Mouse (Mus musculus) urinary bladder, postnatal 25 days (tissue): ENCODE measurements around the gene Mgea5.
"Not testable (repeated sequence)": the region's sequence is repeated elsewhere in the genome, so short reads cannot be mapped to it uniquely, and the experiment has no call there.

Experiments used
- DNase-seq: peaks from one replicate; pipeline ENCODE4 v3.0.0; 2022; ENCODE audit warnings: low spot score

Gene Mgea5

DNA sequence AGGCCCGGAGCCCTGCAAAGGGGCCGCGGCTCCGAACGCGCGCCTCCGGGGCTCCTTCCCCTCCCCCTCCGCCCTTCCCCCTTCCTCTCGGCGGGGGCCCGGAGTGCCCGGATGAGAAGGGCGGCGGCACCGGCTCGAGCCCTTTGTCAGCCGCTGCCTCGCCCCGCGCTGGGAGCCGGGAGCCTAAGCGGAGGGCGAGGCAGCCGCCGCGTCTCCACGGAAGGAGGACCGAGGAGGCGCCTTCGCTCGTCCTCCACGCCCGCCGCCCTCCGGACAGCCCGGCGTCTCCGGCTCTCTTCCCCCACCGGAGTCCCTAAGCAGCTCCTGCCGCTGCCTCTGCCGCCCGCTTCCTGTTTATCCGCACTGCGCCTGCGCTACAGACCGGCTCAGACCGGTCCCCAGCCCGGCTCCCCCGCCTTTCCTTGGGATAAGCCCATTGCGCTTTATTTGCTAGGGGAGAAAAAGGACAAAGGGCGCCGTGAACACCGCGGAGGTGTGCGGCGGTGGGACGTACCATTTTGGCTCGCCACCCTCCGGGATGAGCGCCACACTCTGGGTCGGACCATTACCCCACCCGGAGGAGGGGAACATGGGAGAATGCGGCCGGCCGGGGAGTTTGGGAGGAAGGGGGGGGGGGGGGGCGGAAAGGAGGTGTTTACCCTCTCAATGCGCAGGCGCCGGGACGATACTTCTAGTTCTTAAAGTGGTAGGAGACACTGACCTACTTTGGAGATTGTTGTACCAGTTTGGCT, at the start of gene Mgea5:
Mgea5 (minus strand) TSS at position 657 of the 752 bp plus-strand sequence.
- DNase-seq: peak; percentile 92

DNA sequence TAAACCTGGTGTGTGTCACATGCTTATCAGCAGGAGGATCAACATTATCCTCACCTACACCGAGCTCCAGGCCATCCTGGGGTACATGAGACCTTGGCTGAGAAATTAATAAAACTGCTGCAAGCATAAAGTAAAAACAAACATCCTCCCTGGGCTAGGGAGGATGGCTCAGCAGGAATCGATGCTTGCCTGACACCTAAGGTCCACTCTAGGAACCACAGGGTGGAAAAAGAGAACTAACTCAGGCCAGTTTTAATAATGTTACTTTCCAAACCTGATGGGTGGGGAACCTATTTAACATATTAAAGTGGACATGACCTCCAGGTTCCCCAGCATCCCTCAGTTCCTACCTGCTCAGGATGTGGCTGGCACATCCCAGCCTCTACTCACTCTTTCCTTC, 47.0 kb upstream of the Mgea5 start:
- no peak for DNase-seq

DNA sequence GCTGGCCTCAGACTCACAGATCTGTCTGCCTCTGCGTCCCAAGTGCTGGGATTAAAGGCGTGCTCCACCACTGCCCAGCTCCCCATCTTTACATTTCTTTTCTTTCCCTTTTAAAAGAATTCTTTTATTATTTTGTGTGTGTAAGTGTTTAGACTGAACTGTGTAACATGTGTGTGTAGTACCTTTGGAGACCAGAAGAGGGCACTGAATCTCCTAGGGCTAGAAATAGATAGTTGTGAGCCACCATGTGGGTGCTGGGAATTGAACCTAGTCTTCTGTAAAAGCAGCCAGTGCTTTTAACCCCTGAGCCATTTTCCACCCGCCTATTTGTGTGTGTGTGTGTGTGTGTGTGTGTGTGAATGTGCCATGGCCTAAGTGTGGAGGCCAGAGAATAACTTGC, 44.1 kb upstream of the Mgea5 start:
- DNase-seq: no peak

DNA sequence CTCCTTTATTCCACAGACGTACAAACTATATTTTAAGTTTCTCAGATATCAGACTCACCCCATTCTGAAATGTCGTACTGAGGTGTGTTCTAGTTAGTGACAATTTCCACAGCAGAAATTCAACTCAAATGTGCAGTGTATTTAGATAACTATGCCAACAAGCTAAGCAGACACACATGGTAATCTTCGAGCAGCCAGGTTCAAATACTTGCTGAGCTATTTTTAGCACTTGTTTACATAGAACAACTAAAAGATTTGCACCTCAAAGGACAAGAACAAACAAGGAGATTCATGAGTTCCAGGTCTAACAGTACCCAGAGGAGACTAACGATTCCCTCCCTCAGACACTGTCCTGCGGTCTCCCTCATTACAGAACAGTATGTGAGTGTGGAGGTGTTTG, 43.5 kb upstream of the Mgea5 start:
- DNase-seq: no peak

DNA sequence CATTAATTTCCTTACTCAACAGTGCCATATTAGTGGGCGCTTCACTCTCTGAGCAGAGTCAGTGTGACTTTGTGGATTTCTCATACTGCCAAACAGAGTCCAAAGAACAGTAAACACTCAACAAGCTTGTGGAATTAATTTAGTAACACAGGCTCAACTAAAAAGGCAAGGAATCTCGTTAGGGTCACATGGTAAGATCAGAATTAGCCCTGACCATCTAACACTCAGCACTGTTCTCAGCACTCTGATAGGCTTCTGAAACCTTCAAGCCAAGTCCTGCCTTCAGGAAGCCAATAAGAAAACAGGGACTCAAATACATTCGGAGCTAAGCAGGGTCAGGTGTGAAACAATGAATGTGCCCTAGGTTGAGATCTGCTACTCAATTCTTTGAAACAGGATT, 42.5 kb upstream of the Mgea5 start:
- DNase-seq: no peak

DNA sequence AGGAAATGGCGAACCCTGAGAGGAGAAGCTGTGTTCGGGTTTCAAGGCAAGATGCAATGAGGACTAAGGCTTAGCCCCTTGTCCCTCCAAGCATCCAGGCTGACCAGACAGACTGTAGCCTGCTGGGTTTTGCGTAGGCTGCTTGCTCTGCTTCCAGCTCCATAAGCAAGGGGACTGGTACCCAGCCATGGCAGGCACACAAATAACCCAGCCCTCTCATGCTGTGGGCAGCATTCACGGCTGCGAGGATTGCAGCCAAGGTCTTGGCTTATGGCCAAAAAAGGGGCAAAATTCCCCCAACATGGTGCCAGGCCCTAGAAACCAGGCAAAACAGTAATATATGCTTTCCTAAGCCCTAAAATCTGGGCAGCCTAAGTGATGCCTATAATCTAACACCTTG, 38.2 kb upstream of the Mgea5 start:
- no peak for DNase-seq

DNA sequence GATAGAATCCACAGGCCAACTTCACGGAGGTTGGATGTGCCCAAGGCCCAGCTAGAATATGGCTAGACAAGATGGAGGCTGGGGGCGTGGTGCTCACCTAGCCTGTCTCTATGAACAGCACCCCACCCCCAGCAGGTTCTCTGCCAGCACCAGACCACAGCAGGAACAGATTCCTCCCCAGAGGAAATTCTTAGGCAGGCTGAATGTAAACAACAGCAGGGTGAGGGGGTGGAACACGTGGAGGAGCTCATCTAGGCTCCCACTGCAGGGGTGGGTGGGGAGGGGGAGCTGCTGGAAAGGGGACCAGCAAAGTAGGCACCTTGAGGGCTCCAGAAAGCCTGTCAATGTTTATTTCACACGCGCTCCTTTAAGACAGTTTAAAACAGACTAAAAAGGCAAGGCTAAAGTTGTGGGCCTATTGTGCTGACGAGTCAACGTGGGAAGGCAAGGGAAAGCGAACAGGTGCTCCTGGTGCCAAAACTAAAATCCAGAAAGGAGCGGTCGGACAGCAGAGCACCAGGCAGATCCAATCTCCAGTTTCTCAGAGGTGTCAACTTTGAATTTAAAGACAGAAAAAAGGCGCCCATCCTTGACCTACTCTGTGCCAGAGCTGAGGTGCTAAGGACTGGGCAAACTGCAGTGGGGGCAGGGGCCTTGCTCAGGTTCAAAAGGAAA, 34.3 kb upstream of the Mgea5 start:
- no peak for DNase-seq

DNA sequence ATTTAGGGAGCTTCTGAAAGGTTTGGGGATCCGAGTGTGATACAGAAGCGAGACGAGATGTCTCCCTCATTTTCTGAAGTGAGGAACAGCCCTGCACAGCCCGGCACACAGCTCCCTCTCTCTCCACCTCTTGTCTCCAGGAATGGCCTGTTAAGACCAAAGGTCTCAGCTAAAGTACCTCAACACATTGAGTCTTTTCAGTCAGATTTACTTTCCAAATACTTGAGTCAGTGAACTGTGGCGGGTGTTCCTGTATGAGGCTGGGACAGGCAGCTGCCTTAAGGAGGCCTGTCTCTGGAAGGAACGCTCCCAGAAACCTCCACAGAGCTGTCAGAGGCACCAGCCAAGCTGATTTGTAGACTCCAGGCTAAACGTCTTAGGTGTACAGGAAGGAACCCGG, 33.1 kb upstream of the Mgea5 start:
- no peak for DNase-seq

DNA sequence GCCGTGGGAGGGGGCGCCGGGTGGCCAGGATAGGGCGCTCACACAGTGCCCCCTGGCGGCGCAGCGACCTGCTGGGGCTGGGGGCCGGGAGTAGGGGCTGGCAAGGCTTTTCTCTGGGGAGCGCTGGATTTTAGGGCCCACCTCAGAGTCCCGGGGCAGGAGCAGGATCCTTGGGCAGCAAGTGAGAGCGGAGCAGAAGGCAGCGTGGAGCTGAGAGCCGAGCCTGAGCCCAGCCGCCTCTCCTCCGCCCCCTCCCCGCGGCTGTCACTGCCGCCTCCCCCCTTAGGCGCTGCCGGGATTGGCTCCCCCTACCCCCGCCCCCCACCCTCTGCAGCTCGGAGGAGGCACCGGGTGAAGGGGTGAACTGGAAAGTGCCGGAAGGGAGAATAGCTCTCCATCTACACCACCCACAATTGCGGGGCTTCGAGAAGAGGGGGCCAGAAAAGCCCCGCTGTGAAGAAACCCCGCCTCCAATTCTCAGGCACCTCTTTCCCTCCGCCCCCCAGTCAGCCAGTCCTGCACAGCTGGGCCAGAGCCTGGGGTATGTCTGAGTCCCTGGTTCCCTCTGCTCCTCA, 32.3 kb upstream of the Mgea5 start, which contains the start of gene Kcnip2:
Kcnip2 (minus strand) TSS at position 231 of the 575 bp plus-strand sequence.
- DNase-seq: no peak

DNA sequence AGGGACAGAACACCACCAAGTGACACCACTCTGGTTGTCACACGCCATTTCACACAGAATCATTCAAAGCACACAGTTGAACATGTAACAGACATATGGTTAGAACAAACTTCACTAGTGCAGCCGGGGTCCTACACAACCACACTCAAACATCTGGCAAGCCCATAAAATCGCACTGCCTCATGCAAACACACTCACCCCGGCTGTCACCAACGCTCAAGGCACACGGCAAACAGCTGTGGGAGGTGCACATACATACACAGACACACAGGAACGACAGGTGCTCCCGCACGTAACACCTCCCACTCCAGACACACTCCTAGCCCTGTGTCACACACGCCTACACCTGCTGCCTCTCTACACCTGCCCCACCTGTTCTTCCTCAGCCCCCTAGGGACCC, 31.5 kb upstream of the Mgea5 start:
- no peak for DNase-seq

DNA sequence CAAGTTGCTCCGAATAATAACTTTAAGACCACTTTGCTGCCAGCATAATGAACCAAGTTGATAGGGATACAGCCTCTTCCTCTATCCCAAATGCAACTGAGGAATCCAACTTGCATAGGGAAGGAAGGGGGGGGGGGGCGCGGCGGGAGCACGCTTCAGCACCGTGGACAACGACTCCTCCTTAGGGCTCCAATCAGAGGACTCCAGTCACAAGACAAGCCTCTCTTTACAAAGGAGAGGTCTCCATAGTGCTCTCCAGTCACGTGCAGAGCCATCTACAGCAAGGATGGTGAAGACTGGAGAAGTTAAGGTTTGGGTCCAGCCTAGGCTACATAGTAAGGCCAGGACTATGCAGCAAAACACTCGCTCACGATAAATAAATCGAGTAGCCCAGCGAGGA, 30.2 kb upstream of the Mgea5 start:
- DNase-seq: no peak

DNA sequence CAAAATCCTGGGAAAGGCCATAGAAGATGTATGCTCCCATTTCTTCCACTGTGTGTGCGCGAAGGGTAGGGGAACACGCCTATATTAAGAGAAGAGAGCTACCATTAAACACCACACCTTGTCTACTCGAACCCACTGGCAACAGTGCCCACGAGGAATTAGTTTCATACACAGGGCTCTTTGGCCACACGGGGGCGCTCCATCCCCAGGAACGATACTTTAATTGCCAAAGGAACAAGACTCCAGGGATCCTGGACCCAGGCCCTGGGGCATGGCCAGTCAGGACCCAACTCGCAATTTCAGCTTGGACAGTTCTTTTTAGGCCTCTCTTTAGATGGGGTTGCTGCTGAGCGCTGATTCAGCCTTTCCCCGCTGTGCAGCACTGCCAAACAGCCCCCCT, 29.6 kb upstream of the Mgea5 start:
- DNase-seq: peak; percentile 85

DNA sequence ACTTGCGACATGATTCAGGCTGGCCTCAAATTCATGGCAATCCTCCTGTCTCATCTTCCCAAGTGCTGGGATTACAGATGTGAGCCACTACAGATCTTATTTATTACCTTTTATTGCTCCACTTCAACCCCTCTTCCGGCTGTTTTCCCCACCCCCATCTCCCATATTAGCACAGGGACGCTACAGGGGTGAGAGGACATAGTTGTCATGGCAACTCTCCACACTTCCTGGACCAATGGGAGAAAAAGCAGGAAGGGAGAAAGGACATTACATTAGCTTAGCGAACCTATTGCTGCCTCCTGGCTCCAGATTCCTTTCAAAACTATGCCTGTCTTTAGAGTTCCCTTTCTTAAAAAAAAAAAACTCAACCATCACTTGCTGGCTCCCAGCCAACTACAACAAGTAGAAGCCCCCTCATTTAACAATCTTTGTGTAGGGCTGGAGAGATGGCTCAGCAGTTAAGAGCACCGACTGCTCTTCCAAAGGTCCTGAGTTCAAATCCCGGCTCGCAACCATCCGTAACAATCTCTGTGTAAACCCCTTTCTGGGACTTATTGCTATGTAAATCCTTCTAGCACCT, 29.1 kb upstream of the Mgea5 start:
- DNase-seq: no peak

DNA sequence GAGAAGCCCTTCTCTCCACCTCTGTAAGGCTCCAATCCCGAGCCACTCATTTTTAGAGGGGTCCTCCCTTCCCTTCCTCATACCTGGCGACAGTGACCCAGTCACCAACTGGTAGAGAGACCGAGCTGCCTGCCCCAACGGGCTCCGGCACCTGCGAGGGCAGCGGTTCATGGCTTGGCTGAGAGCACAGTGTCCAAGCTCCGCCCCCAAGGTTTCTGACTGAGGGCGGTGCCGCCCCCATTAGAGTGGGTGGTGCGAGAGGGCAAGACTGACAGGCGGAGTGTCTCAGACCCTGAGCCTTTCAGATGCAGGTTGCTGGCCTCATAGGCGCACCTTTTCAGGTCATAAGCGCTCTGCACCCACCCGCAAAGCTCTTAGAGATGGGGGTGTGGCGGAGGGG, 28.5 kb upstream of the Mgea5 start:
- peak; percentile 32 for DNase-seq

DNA sequence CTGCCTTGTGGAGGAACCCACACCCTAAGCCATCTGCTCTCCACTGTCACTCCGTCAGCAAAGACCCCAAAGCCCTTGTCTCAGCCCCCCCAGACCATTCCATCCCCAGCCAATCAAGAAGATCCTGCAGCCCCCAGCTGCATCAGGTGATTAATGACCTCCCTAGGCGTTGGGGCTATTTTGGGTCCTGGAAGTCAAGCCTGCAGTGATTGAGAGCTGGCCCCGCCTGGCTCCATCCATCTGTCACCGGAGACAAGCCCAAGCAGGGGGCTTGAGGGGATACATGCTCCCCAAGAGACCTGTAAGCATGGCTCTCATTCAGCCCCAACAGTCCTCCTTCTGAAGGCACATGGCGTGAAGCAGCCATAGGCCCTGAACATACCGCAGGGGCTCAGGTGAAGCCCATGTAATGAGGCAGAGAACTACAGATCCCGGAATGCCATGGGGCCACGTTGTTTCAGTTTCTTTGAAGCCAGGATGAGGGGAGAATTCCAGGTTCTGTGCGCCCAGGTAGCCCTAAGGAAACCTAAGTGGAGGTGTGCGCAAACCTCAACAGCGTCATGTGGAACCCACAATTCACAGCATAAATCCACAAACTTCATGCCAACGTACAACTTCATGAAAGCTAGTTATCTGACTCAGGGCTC, 27.5 kb upstream of the Mgea5 start:
- no peak for DNase-seq

DNA sequence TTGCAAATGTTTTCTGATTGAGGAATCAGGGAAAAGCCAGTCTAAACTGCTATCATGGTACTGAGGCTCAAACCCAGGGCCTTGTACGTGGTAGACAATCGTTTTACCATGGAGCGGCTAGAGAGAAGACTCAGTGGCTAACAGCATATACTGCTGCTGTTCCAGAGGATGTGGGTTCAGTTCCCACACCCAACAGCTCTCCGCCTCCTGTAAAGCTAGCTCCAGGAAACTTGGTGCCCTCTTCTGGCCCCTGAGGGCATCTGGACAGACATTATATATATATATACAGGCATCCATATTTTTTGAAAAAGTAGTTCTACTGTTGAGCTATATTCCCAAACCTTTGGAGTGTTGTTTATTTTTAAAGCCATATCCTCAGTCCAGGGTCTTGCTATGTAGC, 24.1 kb upstream of the Mgea5 start:
- no peak for DNase-seq

DNA sequence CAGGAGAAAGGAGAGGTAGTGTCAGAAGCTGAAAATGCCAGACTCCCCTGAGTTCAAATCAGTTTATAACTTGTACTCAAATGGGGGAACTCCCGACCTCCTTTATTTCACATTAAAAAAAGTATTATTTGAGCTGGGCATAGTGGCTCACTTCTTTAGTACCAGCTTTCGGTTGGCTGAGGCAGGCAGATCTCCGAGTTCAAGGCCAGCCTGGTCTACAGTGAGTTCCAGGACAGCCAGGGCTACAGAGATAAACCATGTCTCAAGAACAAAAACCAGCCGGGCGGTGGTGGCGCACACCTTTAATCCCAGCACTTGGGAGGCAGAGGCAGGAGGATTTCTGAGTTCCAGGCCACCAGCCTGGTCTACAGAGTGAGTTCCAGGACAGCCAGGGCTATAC, 22.2 kb upstream of the Mgea5 start:
- not testable (repeated sequence) for DNase-seq

DNA sequence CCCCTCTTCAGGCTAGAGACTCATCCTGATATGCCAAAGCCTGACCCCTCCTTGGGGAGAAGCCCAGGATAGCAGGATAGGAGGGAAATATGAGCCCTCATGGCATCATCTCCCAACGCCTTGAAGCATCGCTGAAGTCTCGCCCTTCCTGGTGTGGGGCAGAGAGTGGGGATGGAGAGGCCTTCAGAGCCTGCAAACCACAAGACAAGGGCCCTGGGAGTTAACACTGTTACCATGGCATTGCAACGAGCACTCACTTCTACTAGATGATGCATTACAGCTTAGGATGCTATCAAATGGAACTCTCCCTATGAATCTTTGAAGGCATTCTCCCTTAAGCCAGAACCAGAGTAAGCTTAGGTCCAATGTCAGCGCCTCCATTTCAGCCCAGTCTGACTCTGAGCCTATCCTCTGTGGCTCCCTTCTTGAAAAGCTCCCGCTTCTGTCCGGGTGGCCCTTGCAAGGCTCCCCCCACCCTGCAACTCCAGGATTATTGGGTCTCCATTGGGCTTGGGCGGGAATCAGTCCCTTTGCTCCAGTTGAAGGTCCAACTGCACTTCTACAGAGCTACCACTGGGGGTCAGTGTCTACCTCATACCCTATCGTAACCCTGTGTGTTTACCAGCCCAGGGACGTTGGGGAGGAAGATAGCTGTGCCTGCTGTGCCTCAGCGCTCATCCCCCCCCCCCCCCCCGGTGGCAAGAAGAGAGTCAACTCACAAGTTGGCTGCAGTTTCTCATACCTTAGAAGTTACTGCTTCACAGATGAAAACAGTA, 21.1 kb upstream of the Mgea5 start:
- DNase-seq: no peak

DNA sequence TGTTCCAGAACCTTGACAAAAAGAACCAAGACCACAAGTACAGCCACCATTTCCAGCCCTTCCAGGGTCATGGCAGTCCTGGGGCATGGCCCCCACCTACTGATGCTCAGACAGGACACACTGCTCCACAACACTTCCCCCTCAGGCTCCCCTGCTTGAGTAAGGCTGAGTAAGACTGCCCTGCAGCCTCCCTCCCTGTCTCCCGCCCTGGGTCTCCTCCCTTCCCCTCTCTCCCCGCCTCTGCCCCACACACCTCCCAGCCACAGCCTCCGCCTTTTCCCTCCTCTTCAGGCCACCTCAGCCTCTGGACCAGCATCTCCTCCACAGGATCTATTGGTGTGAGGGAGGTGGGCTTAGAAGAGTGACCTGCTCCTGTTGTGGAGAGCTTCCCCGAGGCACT, 19.8 kb upstream of the Mgea5 start:
- no peak for DNase-seq

DNA sequence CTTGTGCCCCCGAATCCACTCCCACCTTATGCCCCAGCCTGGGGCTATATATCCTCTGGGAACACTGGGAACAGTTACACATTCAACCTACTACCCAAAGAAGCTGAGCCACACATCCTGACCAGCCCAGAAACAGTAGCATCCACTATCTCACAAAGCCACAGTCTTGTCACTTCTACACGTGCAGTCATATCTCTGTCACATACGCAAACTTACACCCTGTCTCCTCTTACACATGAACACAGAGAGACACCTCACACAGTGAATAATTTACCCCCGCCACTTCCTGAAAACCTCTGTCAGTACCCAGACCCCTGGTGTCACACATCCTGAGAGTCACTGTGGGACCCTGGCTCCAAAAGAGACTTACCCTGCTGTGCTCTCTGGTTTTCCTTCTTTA, 19.1 kb upstream of the Mgea5 start:
- DNase-seq: no peak

DNA sequence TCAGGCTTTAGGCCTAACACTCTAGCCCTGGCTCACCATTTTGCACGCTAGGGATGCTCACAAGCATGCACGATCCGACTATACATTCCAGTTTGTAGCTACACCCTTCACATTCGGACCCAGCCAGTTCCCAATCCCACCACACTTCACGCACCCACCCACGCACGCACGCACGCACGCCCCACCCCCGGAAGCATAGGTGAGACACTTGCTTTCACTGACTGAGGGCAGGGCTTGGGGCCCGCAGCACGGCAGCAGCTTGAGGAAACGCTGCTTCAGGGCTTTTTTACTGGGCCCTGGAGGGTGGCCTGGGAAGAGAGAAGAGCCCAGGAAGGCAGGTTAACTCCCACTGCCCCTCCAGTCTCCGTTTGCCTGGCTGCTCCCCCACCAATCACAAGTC, 13.2 kb upstream of the Mgea5 start:
- no peak for DNase-seq

DNA sequence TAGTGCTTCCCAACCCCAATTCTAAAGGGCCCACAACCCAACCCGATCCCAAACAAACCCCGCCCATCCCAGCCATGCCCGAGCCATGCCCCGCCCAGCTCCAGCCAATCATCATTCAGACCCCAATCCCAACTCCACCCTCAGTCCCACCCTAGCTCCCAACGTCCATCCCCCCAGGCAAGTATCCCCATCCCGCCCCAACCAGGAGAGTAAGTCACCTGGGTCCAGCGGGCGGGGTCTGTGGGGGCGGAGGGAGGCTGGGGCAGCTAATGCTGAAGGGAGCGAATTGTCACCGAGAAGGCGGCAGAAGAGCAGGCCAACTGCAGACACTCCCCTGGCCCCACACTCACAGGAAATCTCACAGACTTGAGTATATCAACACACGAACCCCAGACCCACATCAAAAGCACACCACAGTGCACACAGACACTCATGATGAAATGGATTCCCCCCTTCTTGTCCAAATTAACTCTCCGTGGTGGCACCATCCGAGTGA, 12.5 kb upstream of the Mgea5 start:
- no peak for DNase-seq
